Mouse (Mus musculus) embryonic facial prominence, embryonic 12.5 days (tissue): ENCODE data around the gene Serpine1. TPM values are rescaled to one million over a fixed set of nuclear protein-coding genes. Genes with fewer than 3 reads are reported as not detected.
A peak's percentile ranks its signal among the peaks of the same experiment; 100 is the strongest.

ENCODE experiments used
- ATAC-seq: fragments of 200-750 bp; cut with Nextera tagmentation; 2 replicates; pipeline ENCODE4 v1.8.0; 2017; ENCODE audit not compliant: insufficient number of reproducible peaks, insufficient read depth, low FRiP score, low TSS enrichment
- H3K27ac ChIP-seq: fragments of 300-500 bp; sonication (generic); 2 replicates; pipeline ENCODE4 v1.5.1; 2016; ENCODE audit warnings: mild to moderate bottlenecking
- H3K27me3 ChIP-seq: fragments of 300-500 bp; sonication (generic); 2 replicates; pipeline ENCODE4 v1.6.1; 2016; ENCODE audit warnings: mild to moderate bottlenecking, moderate library complexity
- H3K36me3 ChIP-seq: fragments of 300-500 bp; sonication (generic); 2 replicates; pipeline ENCODE4 v1.6.1; 2016; ENCODE audit warnings: mild to moderate bottlenecking
- H3K4me1 ChIP-seq: fragments of 300-500 bp; sonication (generic); 2 replicates; pipeline ENCODE4 v1.6.1; 2016
- H3K4me2 ChIP-seq: fragments of 300-500 bp; sonication (generic); replicated peaks from 2 replicates; pipeline ENCODE4 v1.6.1; 2016; ENCODE audit warnings: mild to moderate bottlenecking, moderate library complexity
- H3K4me3 ChIP-seq: fragments of 300-500 bp; sonication (generic); 2 replicates; pipeline ENCODE4 v1.5.1; 2016; ENCODE audit warnings: mild to moderate bottlenecking
- H3K9ac ChIP-seq: fragments of 300-500 bp; sonication (generic); 2 replicates; pipeline ENCODE4 v1.6.1; 2016; ENCODE audit warnings: mild to moderate bottlenecking, moderate library complexity
- H3K9me3 ChIP-seq: fragments of 300-500 bp; sonication (generic); 2 replicates; pipeline ENCODE4 v1.6.1; 2016; ENCODE audit warnings: mild to moderate bottlenecking, moderate library complexity
- WGBS: fragments of 180-500 bp; shearing (Covaris S2); methylation state at CpG from one replicate; pipeline ENCODE4 v1.1.7; 2016; 5-methylcytosine and 5-hydroxymethylcytosine counted together
- polyA plus RNA-seq: library from polyadenylated mRNA; unstranded; fragments of >200 nt; fragmentation: Nextera tagmentation; extraction: Ambion mirVana; gene quantifications from 2 replicates; pipeline ENCODE4 v1.2.1, GENCODE M21; 2016

Gene Serpine1
- polyA plus RNA-seq, 1 experiment from 2014 or later = 0.36 TPM

DNA sequence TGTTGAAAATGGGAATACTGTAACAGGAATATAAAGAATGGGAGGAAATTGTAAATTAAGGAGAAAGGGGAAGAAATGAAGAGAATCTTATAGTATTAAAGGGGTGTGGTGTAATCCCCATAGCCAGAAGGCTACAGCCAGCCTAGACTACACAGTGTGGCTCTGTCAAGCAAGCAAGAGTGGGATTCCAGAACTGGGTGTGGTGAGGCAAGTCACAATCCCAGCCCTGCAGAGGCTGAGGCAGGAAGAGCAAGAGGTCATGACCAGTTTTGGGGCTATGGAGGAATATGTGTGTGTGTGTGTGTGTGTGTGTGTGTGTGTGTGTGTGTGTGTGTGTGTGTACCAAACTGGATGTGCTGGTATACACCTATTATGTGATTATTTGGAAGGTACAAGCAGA, 25.1 kb downstream of the Serpine1 start:
- Histone ChIP-seq H3K36me3 (peaks cover 9% of the 10 kb centered on the region), H3K4me3 (no peak overlapping the region), H3K4me1 (peaks cover 14% of the 10 kb centered on the region; the same call in 1 of the 2 replicates), H3K9ac (no peak overlapping the region), H3K4me2 (no peak overlapping the region), H3K27ac (no peak overlapping the region), H3K27me3 (no peaks in the 10 kb centered on the region), H3K9me3 (no peaks in the 10 kb centered on the region)
- no peak for ATAC-seq

DNA sequence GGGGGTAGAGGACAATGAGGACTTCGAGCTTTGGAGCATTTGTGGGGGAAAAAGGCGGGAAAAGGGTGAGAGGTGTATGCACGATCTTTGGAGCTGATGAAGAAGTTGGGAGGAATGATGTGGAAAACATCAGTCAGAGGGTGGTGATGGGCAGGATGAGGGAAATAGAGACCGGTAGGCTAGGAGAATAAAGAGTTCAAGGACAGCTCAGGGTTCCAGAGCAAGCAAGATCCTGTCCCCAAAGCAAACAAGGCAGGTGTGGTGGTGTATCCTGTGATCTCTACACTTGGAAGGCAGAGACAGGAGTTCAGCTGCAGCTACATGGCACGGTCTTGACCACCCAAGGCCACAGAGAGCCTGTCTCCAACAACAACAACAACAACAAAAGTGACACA, 25.7 kb downstream of the Serpine1 start:
- H3K4me2 ChIP-seq = peak overlapping the region; percentile 73
- H3K9me3 ChIP-seq = no peaks in the 10 kb centered on the region
- 0 out of 2 replicates have a peak overlapping the region, but pooled peaks have one; percentile 23 for H3K27ac ChIP-seq
- ATAC-seq = no peak
- 0 out of 2 replicates have a peak overlapping the region, but pooled peaks have one; percentile 7 for H3K9ac ChIP-seq
- peak overlapping the region; percentile 61 for H3K4me3 ChIP-seq
- H3K36me3 ChIP-seq = peaks cover 16% of the 10 kb centered on the region
- WGBS = 33% methylated on average over 5 of the region's 5 CpGs
- no peaks in the 10 kb centered on the region for H3K27me3 ChIP-seq
- H3K4me1 ChIP-seq = peaks cover 14% of the 10 kb centered on the region; the same call in 1 of the 2 replicates

DNA sequence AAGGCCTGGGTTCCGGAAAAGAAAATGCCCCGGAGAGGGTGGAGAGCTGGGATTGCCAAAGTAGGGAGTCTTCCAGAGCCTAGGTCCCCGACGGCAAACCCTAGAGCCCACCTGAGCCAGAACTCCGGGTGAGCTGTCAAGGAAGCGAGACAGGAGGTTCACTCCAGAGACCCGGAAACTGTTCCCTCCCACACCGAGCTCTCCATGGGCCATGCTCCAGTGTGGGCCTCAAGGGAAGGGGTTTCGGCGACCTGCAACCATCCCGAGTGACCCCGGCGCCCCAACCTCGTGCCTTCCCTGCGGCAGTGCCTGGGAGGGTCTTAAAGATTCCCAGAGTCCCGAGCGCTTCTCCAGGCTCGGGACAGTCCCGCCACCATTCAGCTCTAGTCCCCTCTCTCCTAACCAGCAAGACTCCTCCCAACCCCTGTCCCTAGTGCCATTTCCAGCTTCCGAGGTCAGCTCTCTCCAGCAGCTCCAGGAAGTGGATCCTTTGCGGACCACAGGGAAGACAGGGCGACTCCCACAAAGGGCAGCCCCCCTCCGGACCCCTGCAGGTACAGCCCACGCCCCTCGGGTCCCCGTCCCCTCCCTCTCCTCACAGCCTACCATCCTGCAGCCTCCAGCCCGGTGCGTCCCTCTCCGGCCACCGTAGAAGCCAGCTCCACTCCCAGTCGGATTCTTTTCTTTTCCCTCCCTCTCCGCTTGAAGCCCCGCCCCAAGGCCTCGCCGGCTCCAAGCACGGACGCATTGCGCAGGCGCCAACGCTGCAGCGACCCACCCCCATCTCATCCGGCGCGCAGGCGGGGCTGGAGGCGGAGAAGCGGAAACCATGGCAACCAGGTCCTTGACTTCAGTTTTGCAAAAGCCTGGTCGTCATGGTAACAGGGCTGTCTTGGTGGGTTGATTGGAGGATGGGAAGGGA, 26.4 kb downstream of the Serpine1 start, which contains the start of gene Ap1s1:
Gene Ap1s1 (minus strand): TSS at position 734 of the 922 bp plus-strand sequence.
- H3K9me3 ChIP-seq = no peaks in the 10 kb centered on the region
- peak within 1 kb of the TSS; percentile 73 for H3K4me2 ChIP-seq
- H3K27me3 ChIP-seq = no peaks in the 10 kb centered on the region
- WGBS = under 1% methylated on average over 48 of the region's 48 CpGs
- H3K4me3 ChIP-seq = peak within 1 kb of the TSS; percentile 61
- H3K9ac ChIP-seq = peak within 1 kb of the TSS; percentile 67
- H3K27ac ChIP-seq = peak within 1 kb of the TSS; percentile 68; the same call in 1 of the 2 replicates
- peak; percentile 89 for ATAC-seq
- peaks cover 20% of the 10 kb centered on the region for H3K36me3 ChIP-seq
- peaks cover 14% of the 10 kb centered on the region; the same call in 1 of the 2 replicates for H3K4me1 ChIP-seq

GRCm38 (mm10) chr5:137043997-137044396, 28.1 kb downstream of the Serpine1 start:
- Histone ChIP-seq H3K4me2 (no peak overlapping the region), H3K4me3 (no peak overlapping the region), H3K9ac (no peak overlapping the region), H3K4me1 (peaks cover 14% of the 10 kb centered on the region; the same call in 1 of the 2 replicates), H3K9me3 (no peaks in the 10 kb centered on the region), H3K27me3 (no peaks in the 10 kb centered on the region), H3K27ac (no peak overlapping the region), H3K36me3 (peaks cover 36% of the 10 kb centered on the region)
- ATAC-seq = no peak
- 96% methylated on average over 7 of the region's 7 CpGs for WGBS

GRCm38 (mm10) chr5:137041442-137041841, 30.6 kb downstream of the Serpine1 start:
- no peak for ATAC-seq
- no peak overlapping the region for H3K9ac ChIP-seq
- peaks cover 59% of the 10 kb centered on the region for H3K36me3 ChIP-seq
- 85% methylated on average over 10 of the region's 10 CpGs for WGBS
- no peaks in the 10 kb centered on the region for H3K9me3 ChIP-seq
- no peak overlapping the region for H3K4me2 ChIP-seq
- no peaks in the 10 kb centered on the region for H3K27me3 ChIP-seq
- no peak overlapping the region for H3K27ac ChIP-seq
- peaks cover 11% of the 10 kb centered on the region; the same call in 1 of the 2 replicates for H3K4me1 ChIP-seq
- H3K4me3 ChIP-seq = no peak overlapping the region

DNA sequence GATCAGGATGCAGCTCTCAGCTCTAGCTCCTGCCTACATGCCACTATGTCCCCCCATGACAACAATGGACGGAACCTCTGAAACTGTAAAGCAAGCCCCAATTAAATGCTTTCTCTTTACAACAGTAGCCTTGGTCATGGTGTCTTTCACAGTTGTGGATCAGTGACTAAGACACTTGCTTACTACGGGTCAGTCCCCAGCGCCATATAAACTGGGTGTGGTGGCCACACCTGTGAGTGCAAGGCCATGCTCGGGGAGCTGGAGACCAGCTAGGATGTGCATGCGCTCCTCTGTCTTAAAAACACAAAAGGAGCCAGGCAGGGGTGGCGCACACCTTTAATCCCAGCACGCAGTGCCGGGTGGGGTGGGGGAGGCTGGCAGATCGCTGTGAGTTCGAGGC, 32.6 kb downstream of the Serpine1 start:
- WGBS = 94% methylated on average over 10 of the region's 10 CpGs

GRCm38 (mm10) chr5:137036211-137036610, 35.9 kb downstream of the Serpine1 start:
- no peak for ATAC-seq
- no peak overlapping the region for H3K9ac ChIP-seq
- peaks cover 18% of the 10 kb centered on the region for H3K27me3 ChIP-seq
- H3K4me3 ChIP-seq = no peak overlapping the region
- H3K9me3 ChIP-seq = no peaks in the 10 kb centered on the region
- peaks cover 42% of the 10 kb centered on the region for H3K36me3 ChIP-seq
- WGBS = 85% methylated on average over 13 of the region's 13 CpGs
- H3K27ac ChIP-seq = no peak overlapping the region
- peaks cover 13% of the 10 kb centered on the region for H3K4me1 ChIP-seq
- no peak overlapping the region for H3K4me2 ChIP-seq

More for the DNA sequence above, 32.6 kb downstream of the Serpine1 start:
- Histone ChIP-seq H3K27ac (no peak overlapping the region), H3K9ac (no peak overlapping the region), H3K36me3 (peaks cover 59% of the 10 kb centered on the region), H3K27me3 (no peaks in the 10 kb centered on the region), H3K4me2 (no peak overlapping the region), H3K4me1 (no peaks in the 10 kb centered on the region), H3K4me3 (no peak overlapping the region), H3K9me3 (no peaks in the 10 kb centered on the region)
- no peak for ATAC-seq

- Histone ChIP-seq H3K4me3 (peak overlapping the region; percentile 45), H3K4me1 (peaks cover 33% of the 10 kb centered on the region), H3K27me3 (peaks cover 54% of the 10 kb centered on the region), H3K9ac (peak overlapping the region; percentile 36), H3K27ac (no peak overlapping the region), H3K36me3 (peaks cover 10% of the 10 kb centered on the region), H3K4me2 (peak overlapping the region; percentile 99), H3K9me3 (no peaks in the 10 kb centered on the region)
- peak; percentile 77 for ATAC-seq
- WGBS = under 1% methylated on average over 42 of the region's 49 CpGs
Observed at GRCm38 (mm10) chr5:137032641-137033074, 39.4 kb downstream of the Serpine1 start.

DNA sequence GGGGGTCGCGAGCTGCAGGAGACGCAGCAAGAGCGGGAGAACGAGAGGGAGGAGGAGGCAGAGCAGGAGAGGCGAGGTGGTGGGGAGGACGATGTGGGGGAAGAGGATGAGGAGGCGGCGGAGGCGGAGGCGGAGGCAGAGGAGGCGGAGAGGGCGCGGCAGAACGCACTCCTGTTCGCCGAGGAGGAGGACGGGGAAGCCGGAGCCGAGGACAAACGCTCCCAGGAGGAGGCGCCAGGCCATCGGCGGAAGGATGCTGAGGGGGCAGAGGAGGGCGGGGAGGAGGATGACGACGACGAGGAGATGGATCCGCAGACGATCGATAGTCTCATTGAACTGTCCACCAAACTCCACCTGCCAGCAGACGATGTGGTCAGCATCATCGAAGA, 40.0 kb downstream of the Serpine1 start:
- H3K4me2 ChIP-seq = peak overlapping the region; percentile 99
- 1% methylated on average over 31 of the region's 33 CpGs for WGBS
- H3K4me3 ChIP-seq = peak overlapping the region; percentile 45
- H3K9ac ChIP-seq = peak overlapping the region; percentile 24; the same call in 1 of the 2 replicates
- H3K9me3 ChIP-seq = no peaks in the 10 kb centered on the region
- H3K27me3 ChIP-seq = peaks cover 58% of the 10 kb centered on the region
- no peak for ATAC-seq
- peaks cover 33% of the 10 kb centered on the region for H3K4me1 ChIP-seq
- peaks cover 3% of the 10 kb centered on the region; the same call in 1 of the 2 replicates for H3K36me3 ChIP-seq
- no peak overlapping the region for H3K27ac ChIP-seq

- Histone ChIP-seq H3K4me1 (peaks cover 33% of the 10 kb centered on the region), H3K4me2 (peak overlapping the region; percentile 99), H3K9ac (no peak overlapping the region), H3K36me3 (no peaks in the 10 kb centered on the region), H3K9me3 (no peaks in the 10 kb centered on the region), H3K27ac (no peak overlapping the region), H3K4me3 (peak overlapping the region; percentile 45), H3K27me3 (peaks cover 65% of the 10 kb centered on the region)
- under 1% methylated on average over 78 of the region's 78 CpGs for WGBS
- no peak for ATAC-seq
Observed at GRCm38 (mm10) chr5:137031076-137032032, 40.7 kb downstream of the Serpine1 start.

- peaks cover 33% of the 10 kb centered on the region for H3K4me1 ChIP-seq
- no peak for ATAC-seq
- H3K4me3 ChIP-seq = peak overlapping the region; percentile 28; the same call in 1 of the 2 replicates
- no peak overlapping the region for H3K27ac ChIP-seq
- WGBS = 13% methylated on average over 22 of the region's 22 CpGs
- H3K27me3 ChIP-seq = peaks cover 74% of the 10 kb centered on the region
- no peaks in the 10 kb centered on the region for H3K9me3 ChIP-seq
- H3K4me2 ChIP-seq = peak overlapping the region; percentile 99
- H3K36me3 ChIP-seq = no peaks in the 10 kb centered on the region
- no peak overlapping the region for H3K9ac ChIP-seq
Observed at GRCm38 (mm10) chr5:137030416-137030810, 41.7 kb downstream of the Serpine1 start.
